Mouse (Mus musculus): ENCODE data around the gene Xpnpep1.
A peak's percentile ranks its signal among the peaks of the same experiment; 100 is the strongest.

The Xpnpep1 gene

DNA sequence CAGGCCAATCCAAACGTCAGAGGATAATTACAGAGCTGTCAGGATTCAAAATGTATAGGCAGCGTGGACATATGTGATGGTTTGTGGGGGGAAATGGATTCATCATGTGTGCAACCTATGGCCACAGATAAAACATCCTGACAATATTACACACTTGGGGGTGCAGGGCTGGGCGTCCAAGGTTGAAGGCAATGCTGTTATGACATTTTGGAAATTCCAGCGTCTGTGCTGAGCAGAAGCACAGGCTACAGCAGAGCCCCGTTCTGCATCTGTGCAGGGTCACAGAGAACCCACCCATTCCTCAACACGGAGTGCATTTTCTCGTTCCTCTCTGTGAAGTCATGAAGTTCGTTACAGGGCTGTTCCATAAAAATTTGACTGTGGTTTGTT, 25.0 kb upstream of the Xpnpep1 start:
- no peak for DNase-seq

- no peak for DNase-seq
Observed at GRCm38 (mm10) chr19:53064292-53064971, 24.4 kb upstream of the Xpnpep1 start.

- no peak for DNase-seq
Observed at GRCm38 (mm10) chr19:53062046-53062445, 22.0 kb upstream of the Xpnpep1 start.

DNA sequence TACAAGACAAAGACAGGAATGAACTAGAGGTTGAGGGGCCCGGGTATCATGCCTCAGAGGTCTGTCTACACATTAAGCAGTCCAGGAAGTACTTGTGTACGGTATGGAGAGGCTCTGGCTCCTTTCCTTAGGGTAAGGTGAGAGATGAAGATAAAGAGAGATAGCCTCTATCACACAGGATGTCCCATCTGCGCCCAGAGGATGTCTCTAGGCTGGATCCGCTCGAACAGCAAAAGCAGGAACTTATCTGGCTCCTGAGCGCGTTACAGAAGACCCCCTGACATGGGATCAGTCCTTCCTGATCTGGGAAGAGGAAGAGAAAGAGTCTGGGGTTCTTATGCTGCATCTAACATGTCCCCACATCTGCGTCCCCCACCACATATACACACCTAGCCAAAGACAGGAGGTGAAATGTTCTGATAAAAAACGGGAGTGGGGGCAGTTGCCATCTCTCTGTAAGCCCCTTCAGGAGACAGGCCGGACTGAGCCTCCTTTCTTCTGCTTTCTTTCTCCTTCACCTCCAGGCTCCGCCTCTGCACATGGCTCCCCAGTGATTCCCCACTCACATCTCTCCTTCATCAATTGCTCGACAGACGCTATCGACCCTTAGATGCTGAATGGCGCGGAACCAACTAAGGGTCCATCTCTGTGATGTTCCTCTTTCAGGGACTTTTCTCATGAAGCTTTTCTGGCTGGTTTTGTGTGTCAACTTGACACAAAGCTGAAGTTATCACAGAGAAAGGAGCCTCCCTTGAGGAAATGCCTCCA, 19.5 kb upstream of the Xpnpep1 start:
- DNase-seq, result no peak

DNA sequence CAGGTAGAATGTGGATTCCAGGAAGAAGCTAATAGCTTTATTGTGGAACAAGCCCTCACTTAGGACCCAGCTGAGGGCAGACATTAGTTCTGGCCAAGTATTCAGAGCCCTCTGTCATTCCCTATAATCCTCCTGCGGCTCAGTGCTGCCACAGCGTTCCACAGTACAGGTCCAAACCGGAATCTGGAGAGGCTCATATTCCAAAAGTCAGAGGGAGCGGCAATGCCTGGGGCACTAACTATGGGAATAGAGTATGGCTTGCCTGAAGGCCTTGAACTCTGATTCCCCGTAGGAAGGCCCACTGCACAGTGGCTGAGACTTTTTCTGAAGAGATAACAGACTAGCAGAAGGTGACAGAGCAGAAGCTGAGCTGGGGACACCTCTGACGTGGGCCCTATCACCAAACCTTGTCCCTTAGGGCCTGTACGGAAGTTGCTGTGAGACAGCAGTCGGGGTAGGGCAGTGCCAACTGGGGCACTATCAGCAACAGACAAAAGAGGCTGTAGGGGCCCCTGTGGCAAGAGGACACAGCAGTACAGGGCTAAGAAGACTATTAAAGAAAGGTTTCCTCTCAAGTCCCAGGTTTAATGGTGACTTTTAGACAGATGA, 18.8 kb upstream of the Xpnpep1 start:
- no peak for DNase-seq

DNA sequence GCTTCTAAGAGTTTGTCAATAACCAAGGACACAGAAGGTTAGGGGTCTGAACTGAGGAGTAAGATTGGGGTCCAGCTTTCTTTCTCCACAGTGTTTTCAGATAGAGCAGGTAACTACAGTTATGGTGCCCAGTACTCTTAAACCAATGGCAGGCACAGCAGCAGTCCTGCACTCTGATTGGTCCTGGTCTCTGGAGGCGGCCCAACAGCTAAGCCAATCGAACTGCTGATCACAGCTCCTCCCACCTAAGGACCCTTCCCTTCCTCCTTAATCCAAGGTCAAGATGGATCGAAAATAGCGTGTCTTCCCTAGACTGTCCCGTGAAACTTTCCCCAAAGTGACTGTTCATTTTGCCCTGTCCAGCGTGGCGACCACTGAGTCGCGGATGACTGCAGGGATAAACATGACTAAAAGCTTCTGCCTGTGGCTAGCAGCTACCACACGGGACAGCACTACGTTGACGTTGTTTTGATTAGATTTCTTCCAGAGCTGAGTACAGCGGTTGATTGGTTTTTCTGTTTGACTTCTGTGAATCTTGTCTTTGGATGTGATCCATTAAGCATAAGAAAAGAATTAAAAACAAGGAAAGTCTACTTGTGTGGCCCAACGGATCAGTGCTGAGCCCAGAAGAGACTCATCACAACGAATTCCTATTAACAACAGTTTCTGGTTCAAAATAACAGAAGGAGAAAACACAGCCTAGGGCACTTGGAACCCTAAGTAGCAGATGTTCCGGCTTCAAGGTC, 18.1 kb upstream of the Xpnpep1 start:
- no peak for DNase-seq

DNA sequence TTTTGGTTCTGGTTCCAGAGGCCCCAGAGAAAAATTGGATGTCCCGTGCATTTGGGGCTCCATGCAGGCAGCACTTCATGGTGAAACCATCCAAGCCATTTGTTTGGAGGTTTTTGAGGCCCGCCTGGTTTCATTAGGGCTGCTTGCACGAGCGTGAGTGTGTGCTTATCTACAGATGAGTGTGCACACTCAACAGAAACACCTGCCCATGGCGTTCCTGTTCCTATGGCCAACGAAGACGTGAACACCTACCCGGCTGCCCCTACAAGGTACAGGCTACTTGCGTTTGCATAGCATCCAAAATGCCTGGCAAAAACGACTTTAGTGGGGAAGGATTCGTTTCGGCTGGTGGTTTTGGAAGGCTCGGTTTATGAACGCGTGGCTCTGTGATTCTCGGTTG, 13.3 kb upstream of the Xpnpep1 start:
- no peak for DNase-seq

DNA sequence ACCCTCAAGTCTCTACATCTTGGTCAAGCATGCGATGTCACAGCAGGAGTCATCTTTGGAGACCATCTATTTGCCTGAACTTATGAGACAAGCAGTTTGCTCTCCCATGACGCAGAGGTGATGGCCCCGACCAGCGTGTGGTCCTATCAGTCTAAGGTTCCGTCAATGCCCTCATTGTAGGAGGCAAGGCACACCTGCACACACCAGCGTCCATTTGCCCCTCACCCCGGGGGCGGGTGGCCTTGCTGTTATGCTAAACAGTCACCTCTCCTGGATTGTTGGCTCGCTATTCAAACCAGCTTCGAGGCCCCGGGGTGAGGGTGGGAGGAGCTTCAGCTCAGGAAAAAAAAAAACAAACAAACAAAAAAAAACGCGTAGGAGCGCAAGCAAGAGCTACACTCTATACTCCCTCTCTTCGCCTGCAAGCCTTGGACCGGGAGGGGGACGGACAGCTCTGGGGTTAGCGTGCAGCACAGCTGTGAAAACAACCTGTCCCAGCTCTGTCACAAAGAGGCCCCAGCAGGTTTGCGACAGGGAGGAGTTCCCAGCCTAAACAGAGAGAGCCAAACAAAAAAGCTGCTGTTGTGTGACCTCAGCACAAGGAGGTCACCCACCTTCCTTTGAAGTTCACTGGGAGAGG, 12.1 kb upstream of the Xpnpep1 start:
- DNase-seq, result peak in 1 of 2 experiments; percentile 28

DNA sequence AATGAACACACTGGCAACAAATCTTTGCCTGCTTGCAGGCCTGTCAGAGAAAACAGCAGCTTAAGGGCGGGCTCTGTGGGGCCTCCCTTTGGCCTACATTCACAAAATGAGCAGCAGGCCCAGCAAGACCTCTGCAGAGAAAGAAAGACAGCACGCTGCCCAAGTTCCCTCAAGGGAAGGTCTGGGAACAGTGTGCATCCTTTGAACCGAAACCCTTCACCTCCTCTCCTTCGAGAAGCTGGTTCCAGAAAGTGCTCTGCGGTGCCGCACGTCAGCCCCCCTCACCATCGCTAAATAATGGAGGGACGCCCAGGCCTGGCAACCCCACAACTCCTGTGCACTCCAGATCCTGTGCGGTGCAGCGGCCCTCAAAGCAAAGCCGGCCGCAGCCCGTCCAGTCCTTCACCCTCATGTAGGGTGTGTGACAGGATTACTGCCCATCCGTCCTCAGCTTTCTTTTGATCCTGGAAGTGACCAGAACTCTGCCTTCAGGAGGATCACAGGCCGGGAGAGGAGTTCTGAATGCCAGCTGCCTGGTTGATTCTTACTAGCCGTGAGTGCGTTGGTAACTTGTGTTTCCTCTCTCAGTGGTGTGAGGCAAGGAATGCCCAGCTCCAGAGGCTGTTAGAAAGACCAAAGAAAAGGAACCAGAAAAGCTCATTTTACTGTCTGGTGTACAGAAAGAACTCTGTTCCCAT, 11.4 kb upstream of the Xpnpep1 start:
- no peak for DNase-seq

- no peak for DNase-seq
Observed at GRCm38 (mm10) chr19:53050100-53050499, 10.1 kb upstream of the Xpnpep1 start.

DNA sequence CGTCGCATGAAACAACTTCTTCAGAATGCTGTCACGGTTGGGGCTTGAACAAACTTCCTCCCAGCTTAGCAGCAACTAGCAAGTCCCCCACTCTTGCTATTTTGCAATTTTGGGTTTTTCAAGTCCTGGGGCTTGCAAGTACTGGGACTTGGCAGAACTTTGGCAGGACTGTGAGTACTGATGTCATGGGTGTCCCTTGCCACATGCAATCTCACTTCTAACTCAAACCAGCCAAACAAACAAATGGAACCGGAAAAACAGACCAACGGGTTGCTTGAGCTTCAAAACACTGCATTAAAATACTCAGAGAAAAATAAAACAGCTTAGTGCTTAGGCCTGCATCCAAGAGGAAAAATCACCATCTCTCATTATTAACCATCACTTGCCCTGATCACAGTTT, 7.2 kb upstream of the Xpnpep1 start:
- no peak for DNase-seq

DNA sequence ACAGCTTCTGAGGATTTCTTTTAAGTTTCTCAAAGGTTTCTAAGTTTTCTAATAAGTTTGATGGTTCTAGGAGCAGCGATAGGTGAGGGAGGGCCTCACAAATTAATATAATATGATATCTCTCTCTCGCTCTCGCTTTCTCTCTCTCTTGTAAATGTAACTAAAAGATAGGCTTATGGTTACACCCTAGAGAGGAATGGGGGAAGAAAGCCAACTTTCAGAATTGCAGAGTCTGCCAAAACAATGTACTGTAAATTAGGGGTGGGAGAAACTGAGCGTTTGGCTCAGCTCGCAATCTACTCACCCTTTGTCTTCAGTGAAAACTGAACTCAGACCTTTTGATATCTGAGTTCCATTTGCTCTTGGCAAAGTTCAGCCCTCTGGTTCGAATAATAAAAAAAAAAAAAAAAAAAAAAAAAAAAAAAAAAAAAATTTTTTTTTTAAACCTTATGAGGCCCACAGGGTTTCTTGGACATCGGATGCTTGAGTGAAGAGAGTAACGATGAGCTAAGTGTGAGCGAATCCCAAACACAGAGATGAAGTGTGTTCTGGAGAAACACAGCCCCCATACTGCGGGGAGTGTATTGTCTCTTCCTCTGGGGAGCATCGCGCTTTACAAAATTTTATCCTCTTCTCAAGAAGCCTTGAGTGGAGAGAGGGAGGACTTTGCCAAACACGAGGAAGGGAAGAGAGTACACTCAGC, 3.6 kb upstream of the Xpnpep1 start:
- DNase-seq, result no peak

GRCm38 (mm10) chr19:53041570-53041969, 1.6 kb upstream of the Xpnpep1 start:
- no peak for DNase-seq

DNA sequence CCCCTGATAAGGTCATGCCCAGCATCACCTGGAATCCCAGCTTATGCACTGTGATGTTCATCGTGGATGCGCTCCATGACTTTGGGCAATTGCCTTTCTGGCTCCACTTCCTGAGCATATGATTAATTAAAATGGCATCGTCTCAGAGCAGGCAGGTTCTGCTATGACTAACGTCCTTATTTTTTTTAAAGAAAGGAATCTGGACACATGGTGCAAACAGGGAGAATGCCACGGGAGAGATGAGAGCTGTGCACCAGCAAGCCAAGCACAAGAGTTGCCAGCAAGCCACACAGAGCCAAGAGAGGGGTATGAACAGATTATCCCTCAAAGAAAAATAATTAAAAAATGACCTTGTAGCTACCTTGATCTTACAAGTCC, 1.1 kb upstream of the Xpnpep1 start:
- DNase-seq, result no peak

GRCm38 (mm10) chr19:53039090-53039489, 924 bp downstream of the Xpnpep1 start:
- DNase-seq, result peak in 1 of 2 experiments; percentile 24

GRCm38 (mm10) chr19:53038435-53038938, 1.5 kb downstream of the Xpnpep1 start:
- DNase-seq, result peak; percentile 87 to 89

GRCm38 (mm10) chr19:53037925-53038419, 2.0 kb downstream of the Xpnpep1 start:
- DNase-seq, result no peak

- DNase-seq, result no peak
Observed at GRCm38 (mm10) chr19:53033159-53033943, 6.7 kb downstream of the Xpnpep1 start.

GRCm38 (mm10) chr19:53032647-53033046, 7.4 kb downstream of the Xpnpep1 start:
- no peak for DNase-seq

DNA sequence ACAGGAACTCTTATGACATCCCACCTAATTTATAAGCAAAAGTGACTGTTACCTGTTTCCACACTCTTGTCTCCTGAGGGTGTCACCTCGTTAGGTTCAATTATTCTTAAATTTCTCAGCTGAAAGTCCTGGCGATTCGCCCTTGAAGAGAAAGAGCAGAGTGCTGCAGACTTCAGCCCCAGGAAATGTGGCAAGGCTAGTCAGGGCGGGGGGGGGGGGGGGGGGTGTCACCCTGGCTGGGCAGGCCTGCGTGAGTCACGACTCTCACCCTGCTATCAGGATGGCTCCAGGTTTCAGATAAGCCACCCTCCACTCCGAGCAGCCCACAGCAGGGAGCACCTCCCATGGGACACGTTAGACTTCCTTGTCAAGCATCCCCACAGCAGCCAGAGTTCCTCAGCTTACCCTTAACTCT, 8.1 kb downstream of the Xpnpep1 start:
- DNase-seq, result no peak

All from thymus, postnatal 36 days (tissue).